Mouse (Mus musculus) neural tube, embryonic 13.5 days (tissue): ENCODE data around the gene Large1. TPM values are rescaled to one million over a fixed set of nuclear protein-coding genes. Genes with fewer than 3 reads are reported as not detected.
"Not testable (repeated sequence)": the region's sequence is repeated elsewhere in the genome, so short reads cannot be mapped to it uniquely, and the experiment has no call there.

Experiments used
- ATAC-seq: fragments of 200-750 bp; cut with Nextera tagmentation; 2 replicates; pipeline ENCODE4 v1.8.0; 2017; ENCODE audit warnings: low read depth, mild to moderate bottlenecking, moderate TSS enrichment, moderate library complexity
- H3K27ac ChIP-seq: fragments of 300-500 bp; sonication (generic); replicated peaks from 2 replicates; pipeline ENCODE4 v1.5.1; 2015; ENCODE audit warnings: moderate library complexity, mild to moderate bottlenecking, inconsistent platforms
- H3K27me3 ChIP-seq: fragments of 300-500 bp; sonication (generic); 2 replicates; pipeline ENCODE4 v1.6.1; 2015; ENCODE audit warnings: mild to moderate bottlenecking, inconsistent platforms
- H3K36me3 ChIP-seq: fragments of 300-500 bp; sonication (generic); 2 replicates; pipeline ENCODE4 v1.6.1; 2015; ENCODE audit warnings: mild to moderate bottlenecking, inconsistent platforms
- H3K4me1 ChIP-seq: fragments of 300-500 bp; sonication (generic); replicated peaks from 2 replicates; pipeline ENCODE4 v1.6.1; 2015; ENCODE audit warnings: inconsistent platforms
- H3K4me2 ChIP-seq: fragments of 300-500 bp; sonication (generic); 2 replicates; pipeline ENCODE4 v1.6.1; 2015; ENCODE audit warnings: inconsistent platforms, mild to moderate bottlenecking, moderate library complexity
- H3K4me3 ChIP-seq: fragments of 300-500 bp; sonication (generic); 2 replicates; pipeline ENCODE4 v1.5.1; 2015; ENCODE audit warnings: mild to moderate bottlenecking, inconsistent platforms
- H3K9ac ChIP-seq: fragments of 300-500 bp; sonication (generic); 2 replicates; pipeline ENCODE4 v1.6.1; 2015; ENCODE audit warnings: moderate library complexity, mild to moderate bottlenecking, inconsistent platforms
- H3K9me3 ChIP-seq: fragments of 300-500 bp; sonication (generic); 2 replicates; pipeline ENCODE4 v1.6.1; 2016; ENCODE audit warnings: inconsistent platforms
- WGBS: fragments of 180-500 bp; shearing (Covaris S2); methylation state at CpG from one replicate; pipeline ENCODE4 v1.1.7; 2015; 5-methylcytosine and 5-hydroxymethylcytosine counted together
- polyA plus RNA-seq: library from polyadenylated mRNA; unstranded; fragments of >200 nt; fragmentation: Nextera tagmentation; extraction: Ambion mirVana; gene quantifications from 2 replicates; pipeline ENCODE4 v1.2.1, GENCODE M21; 2015

The Large1 gene
- 14.0 and 14.2 TPM in 2 replicates for polyA plus RNA-seq

- peak within 1 kb of the TSS; percentile 98 for H3K27ac ChIP-seq
- no peaks in the 10 kb centered on the region for H3K27me3 ChIP-seq
- H3K4me3 ChIP-seq = peak within 1 kb of the TSS; percentile 87
- peak; percentile 99 for ATAC-seq
- H3K9me3 ChIP-seq = no peaks in the 10 kb centered on the region
- no peaks in the 10 kb centered on the region for H3K36me3 ChIP-seq
- H3K4me2 ChIP-seq = peak within 1 kb of the TSS; percentile 86
- peak within 1 kb of the TSS; percentile 97 for H3K9ac ChIP-seq
- WGBS = under 1% methylated on average over 71 of the region's 84 CpGs
- H3K4me1 ChIP-seq = peaks cover 57% of the 10 kb centered on the region
These were observed at the start of gene Large1 for GRCm38 (mm10) chr8:73353108-73353793. Gene Large1, minus strand, starts transcription at chr8:73353540.

DNA sequence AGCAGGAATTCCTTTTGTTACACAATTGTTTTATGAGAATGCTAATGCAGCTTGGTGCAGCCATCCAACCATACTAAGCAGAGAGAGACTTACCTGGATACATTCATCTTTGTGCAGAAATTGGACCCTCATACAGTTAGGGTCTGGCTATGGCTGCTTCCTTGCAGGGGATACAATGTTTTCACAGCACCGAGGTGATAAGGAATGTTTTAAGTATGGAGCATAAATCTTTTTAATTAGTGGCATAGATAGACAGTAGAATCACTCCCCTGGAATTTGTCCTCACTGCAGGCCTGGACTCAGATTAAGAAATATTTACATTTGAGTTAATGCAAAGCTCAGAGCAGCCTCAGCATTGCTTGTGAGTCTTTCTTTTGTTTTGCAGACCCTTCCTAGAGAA lies 47.0 kb upstream of the Large1 start:
- WGBS = 49% methylated on average over 1 of the region's 1 CpGs
- Histone ChIP-seq H3K27ac (no peak overlapping the region), H3K9me3 (no peaks in the 10 kb centered on the region)

DNA sequence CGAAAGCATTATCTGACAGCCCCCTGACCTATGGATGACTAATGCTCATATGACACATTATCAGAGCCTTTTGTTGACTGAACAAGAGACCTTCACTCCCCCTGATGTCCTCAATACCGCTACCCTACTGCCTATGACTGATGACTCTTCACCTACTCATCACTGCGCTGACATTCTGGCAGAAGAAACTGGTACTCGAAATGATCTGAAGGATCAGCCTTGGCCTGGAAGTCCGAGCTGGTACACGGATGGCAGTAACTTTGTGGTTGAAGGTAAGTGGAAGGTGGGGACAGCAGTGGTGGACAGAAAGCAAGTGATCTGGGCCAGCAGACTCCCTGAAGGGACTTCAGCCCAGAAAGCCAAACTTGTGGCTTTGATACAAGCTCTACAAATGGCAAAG lies 19.7 kb upstream of the Large1 start:
- H3K4me1 ChIP-seq = not testable (repeated sequence)

More for the DNA sequence above, 47.0 kb upstream of the Large1 start:
- H3K9ac ChIP-seq = no peak overlapping the region
- no peak overlapping the region for H3K4me3 ChIP-seq
- no peaks in the 10 kb centered on the region for H3K4me1 ChIP-seq
- H3K27me3 ChIP-seq = no peaks in the 10 kb centered on the region
- ATAC-seq = no peak
- no peaks in the 10 kb centered on the region for H3K36me3 ChIP-seq
- H3K4me2 ChIP-seq = no peak overlapping the region

DNA sequence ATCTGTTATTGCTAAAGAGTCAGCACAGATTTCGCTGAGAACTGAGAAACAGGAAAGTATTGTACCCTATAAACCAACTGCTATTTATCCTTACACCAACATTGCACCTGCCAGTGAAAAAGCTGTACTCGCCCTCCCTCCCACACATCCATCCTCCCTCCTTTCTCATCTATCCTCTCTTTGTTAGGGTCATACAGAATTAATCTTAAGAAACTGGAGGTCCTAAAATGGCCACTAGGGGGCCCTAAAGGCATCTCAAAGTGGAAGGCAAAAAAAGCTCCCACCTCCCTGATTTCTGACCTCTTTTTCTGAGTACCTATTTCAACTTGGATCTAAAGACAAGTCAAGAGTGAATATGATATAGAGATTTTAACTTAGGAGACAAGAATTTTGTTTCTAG lies 2.6 kb upstream of the Large1 start:
- peaks cover 31% of the 10 kb centered on the region for H3K4me1 ChIP-seq
- H3K9me3 ChIP-seq = no peaks in the 10 kb centered on the region
- H3K27ac ChIP-seq = no peak overlapping the region
- no peaks in the 10 kb centered on the region for H3K27me3 ChIP-seq
- ATAC-seq = no peak
- no peak overlapping the region for H3K9ac ChIP-seq
- no peak overlapping the region; the same call in 1 of the 2 replicates for H3K4me3 ChIP-seq
- H3K4me2 ChIP-seq = peak overlapping the region; percentile 86; the same call in 1 of the 2 replicates
- WGBS = 20% methylated on average over 2 of the region's 2 CpGs
- H3K36me3 ChIP-seq = no peaks in the 10 kb centered on the region

More for the DNA sequence above, 19.7 kb upstream of the Large1 start:
- H3K4me2 ChIP-seq, ATAC-seq, H3K9ac ChIP-seq, H3K9me3 ChIP-seq, H3K27ac ChIP-seq, H3K36me3 ChIP-seq, H3K4me3 ChIP-seq, H3K27me3 ChIP-seq: not testable (repeated sequence)
- 93% methylated on average over 6 of the region's 6 CpGs for WGBS

DNA sequence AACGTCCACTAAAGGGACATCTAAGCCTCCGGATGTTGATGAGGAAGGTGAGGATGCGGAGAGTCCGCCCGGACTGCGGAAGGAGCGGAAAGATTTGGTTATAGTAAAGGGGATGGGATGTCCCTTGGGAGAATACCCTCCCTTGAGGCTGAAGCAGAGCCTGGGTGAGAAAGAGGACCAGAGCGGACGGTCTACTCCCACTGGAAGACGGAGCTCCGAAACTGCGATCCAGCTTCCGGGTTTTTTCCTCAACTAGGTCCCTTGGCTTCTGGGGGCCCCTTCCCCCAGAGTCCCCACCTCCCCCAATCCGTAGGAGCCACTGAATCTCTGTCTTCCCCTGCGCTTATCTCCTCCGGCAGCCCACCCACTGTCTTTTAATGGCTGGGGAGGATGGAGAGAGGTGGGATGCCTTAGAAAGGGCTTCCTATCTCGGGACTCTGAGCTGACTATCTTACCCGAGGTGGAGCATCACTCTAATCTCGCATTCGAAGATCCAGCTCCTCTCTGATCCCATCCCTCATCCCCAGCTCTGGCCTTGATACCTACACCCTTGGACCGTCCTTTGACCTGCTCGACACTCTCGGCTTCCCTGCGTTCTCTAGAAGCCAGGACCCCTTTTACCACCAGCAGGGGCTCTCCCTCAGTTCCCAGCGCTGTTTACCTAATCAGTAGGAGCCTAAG lies 1.0 kb upstream of the Large1 start:
- no peaks in the 10 kb centered on the region for H3K27me3 ChIP-seq
- WGBS = under 1% methylated on average over 25 of the region's 25 CpGs
- H3K4me1 ChIP-seq = peaks cover 47% of the 10 kb centered on the region
- peak overlapping the region; percentile 86 for H3K4me2 ChIP-seq
- no peaks in the 10 kb centered on the region for H3K9me3 ChIP-seq
- peak overlapping the region; percentile 88 for H3K27ac ChIP-seq
- peak overlapping the region; percentile 72 for H3K9ac ChIP-seq
- no peaks in the 10 kb centered on the region for H3K36me3 ChIP-seq
- H3K4me3 ChIP-seq = peak overlapping the region; percentile 87
- ATAC-seq = peak; percentile 38

DNA sequence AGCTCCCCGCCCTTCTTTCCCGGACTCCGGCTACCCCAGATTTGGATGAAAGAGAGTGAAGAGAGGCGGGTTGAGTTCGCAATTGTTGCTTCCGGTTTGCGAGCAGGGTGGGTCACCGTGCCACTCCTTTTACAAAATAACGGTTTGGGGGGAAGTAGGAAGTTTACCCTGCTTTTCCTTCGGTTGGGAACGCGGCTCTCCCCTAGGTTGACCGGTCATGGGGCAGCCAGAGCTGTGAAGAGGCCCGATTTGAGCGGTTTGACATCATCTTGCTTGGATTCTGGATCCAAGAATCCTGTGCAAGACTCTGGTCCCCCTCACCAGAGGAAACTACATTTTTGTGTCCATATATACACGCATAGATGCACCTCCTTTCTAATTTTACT lies 447 bp upstream of the Large1 start:
- no peaks in the 10 kb centered on the region for H3K36me3 ChIP-seq
- H3K9me3 ChIP-seq = no peaks in the 10 kb centered on the region
- peak; percentile 51 for ATAC-seq
- no peaks in the 10 kb centered on the region for H3K27me3 ChIP-seq
- peak overlapping the region; percentile 87 for H3K4me3 ChIP-seq
- H3K4me2 ChIP-seq = peak overlapping the region; percentile 86
- peak overlapping the region; percentile 88 for H3K27ac ChIP-seq
- peak overlapping the region; percentile 72 for H3K9ac ChIP-seq
- WGBS = under 1% methylated on average over 16 of the region's 16 CpGs
- H3K4me1 ChIP-seq = peaks cover 53% of the 10 kb centered on the region

DNA sequence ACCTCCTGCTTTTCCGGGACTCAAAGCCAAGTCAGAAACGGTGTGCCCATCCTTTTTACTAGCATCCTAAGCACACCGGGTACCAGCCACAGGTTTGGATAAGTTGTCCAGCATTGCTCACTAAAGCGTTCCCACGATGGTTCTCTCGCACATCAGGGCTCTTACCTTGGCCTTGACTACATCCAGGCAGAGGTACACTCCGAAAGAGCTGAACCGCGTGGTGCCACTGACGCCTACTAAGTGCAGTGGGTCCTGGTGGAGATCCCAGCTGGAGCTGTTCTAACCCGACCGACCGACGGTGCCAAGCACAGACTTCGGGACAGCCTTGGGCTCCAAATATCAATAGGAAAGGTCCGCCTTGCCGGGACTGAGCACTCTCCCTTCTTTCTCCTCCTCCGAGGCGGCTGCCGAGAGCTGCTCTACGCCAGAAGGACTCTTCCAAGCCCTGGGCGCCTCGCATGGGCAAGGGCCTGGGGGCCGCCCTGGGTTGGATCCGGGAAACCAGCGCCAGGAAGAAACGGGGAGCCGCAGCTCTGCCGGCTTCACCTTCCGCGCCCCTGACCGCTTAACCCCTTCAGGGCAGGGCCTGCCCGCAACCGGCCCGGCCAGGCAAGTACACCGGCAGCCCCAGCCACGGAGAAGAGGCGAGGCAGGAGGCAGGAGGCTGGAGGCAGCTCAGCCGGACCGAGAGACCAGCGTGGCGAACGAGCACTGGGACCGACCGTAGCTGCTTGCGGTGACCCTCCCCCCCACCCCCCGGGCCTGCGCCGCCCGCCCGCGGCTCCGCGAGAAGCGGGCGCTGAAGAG lies 836 bp downstream of the Large1 start:
- H3K4me3 ChIP-seq = peak overlapping the region; percentile 87
- H3K27me3 ChIP-seq = no peaks in the 10 kb centered on the region
- H3K9ac ChIP-seq = peak overlapping the region; percentile 97
- under 1% methylated on average over 47 of the region's 56 CpGs for WGBS
- peak overlapping the region; percentile 98 for H3K27ac ChIP-seq
- H3K36me3 ChIP-seq = no peaks in the 10 kb centered on the region
- ATAC-seq = peak; percentile 59
- peaks cover 57% of the 10 kb centered on the region for H3K4me1 ChIP-seq
- peak overlapping the region; percentile 82 for H3K4me2 ChIP-seq
- no peaks in the 10 kb centered on the region for H3K9me3 ChIP-seq

GRCm38 (mm10) chr8:73350366-73350765 lies 3.0 kb downstream of the Large1 start:
- no peak overlapping the region for H3K27ac ChIP-seq
- 22% methylated on average over 2 of the region's 2 CpGs for whole genome bisulfite sequencing
- H3K4me3 ChIP-seq = peak overlapping the region; percentile 87
- H3K36me3 ChIP-seq = no peaks in the 10 kb centered on the region
- no peaks in the 10 kb centered on the region for H3K27me3 ChIP-seq
- peaks cover 51% of the 10 kb centered on the region for H3K4me1 ChIP-seq
- peak overlapping the region; percentile 97; the same call in 1 of the 2 replicates for H3K9ac ChIP-seq
- H3K9me3 ChIP-seq = no peaks in the 10 kb centered on the region
- H3K4me2 ChIP-seq = peak overlapping the region; percentile 82
- ATAC-seq = no peak

GRCm38 (mm10) chr8:73342761-73343395 lies 10.5 kb downstream of the Large1 start:
- Histone ChIP-seq H3K27me3 (no peaks in the 10 kb centered on the region), H3K9ac (no peak overlapping the region), H3K27ac (no peak overlapping the region), H3K36me3 (no peaks in the 10 kb centered on the region), H3K4me2 (no peak overlapping the region), H3K4me3 (no peak overlapping the region), H3K4me1 (0 out of 2 replicates have a peak, but pooled peaks cover 3% of the 10 kb centered on the region), H3K9me3 (no peaks in the 10 kb centered on the region)
- 89% methylated on average over 3 of the region's 3 CpGs for WGBS
- ATAC-seq = no peak

DNA sequence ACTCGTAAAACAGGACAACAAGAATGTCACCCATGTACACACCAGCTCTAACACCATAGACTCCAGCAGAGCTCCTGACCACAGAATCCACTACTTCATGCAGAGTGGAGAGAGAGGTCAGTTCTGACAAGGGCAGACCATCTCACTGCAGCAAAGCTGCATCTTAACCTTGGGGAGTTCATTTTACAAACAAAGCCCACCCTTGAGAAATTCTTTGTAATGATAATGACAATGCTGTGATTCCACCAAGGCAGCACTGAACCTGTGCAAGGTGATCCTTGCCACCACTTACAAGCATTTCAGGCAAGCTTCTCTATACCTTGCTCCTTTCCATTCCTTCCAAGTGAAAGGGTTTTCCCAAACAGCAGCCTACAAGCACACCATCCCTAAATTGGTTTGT lies 16.5 kb downstream of the Large1 start:
- Histone ChIP-seq H3K4me1 (0 out of 2 replicates have a peak, but pooled peaks cover 3% of the 10 kb centered on the region), H3K36me3 (peaks cover 8% of the 10 kb centered on the region), H3K9me3 (no peaks in the 10 kb centered on the region), H3K4me2 (no peak overlapping the region), H3K27me3 (no peaks in the 10 kb centered on the region), H3K27ac (no peak overlapping the region), H3K9ac (no peak overlapping the region), H3K4me3 (no peak overlapping the region)
- no peak for ATAC-seq
- WGBS = 47% methylated on average over 1 of the region's 1 CpGs

- Histone ChIP-seq H3K27ac (no peak overlapping the region), H3K9me3 (no peaks in the 10 kb centered on the region), H3K27me3 (no peaks in the 10 kb centered on the region), H3K36me3 (peaks cover 8% of the 10 kb centered on the region), H3K4me2 (no peak overlapping the region), H3K4me3 (no peak overlapping the region), H3K9ac (no peak overlapping the region), H3K4me1 (no peaks in the 10 kb centered on the region; the same call in 1 of the 2 replicates)
- ATAC-seq = no peak
- 90% methylated on average over 5 of the region's 5 CpGs for WGBS
These were observed 24.2 kb downstream of the Large1 start for GRCm38 (mm10) chr8:73329131-73329530.
